Mouse (Mus musculus) forebrain, embryonic 15.5 days (tissue): ENCODE results near the gene Fam189a2. TPM values are rescaled to one million over a fixed set of nuclear protein-coding genes. Genes with fewer than 3 reads are reported as not detected.
A peak's percentile ranks its signal among the peaks of the same experiment; 100 is the strongest.

ENCODE experiments used
- ATAC-seq: fragments of 200-750 bp; cut with Nextera tagmentation; replicated peaks from 2 replicates; pipeline ENCODE4 v1.8.0; 2017; ENCODE audit warnings: mild to moderate bottlenecking, moderate TSS enrichment, moderate library complexity
- H3K27ac ChIP-seq: fragments of 300-500 bp; sonication (generic); replicated peaks from 2 replicates; pipeline ENCODE4 v1.5.1; 2015; ENCODE audit warnings: mild to moderate bottlenecking, inconsistent platforms
- H3K27me3 ChIP-seq: fragments of 300-500 bp; sonication (generic); 2 replicates; pipeline ENCODE4 v1.6.1; 2015; ENCODE audit warnings: inconsistent platforms
- H3K36me3 ChIP-seq: fragments of 300-500 bp; sonication (generic); 2 replicates; pipeline ENCODE4 v1.6.1; 2015; ENCODE audit warnings: mild to moderate bottlenecking, inconsistent platforms
- H3K4me1 ChIP-seq: fragments of 300-500 bp; sonication (generic); 2 replicates; pipeline ENCODE4 v1.6.1; 2015; ENCODE audit warnings: inconsistent platforms
- H3K4me2 ChIP-seq: fragments of 300-500 bp; sonication (generic); replicated peaks from 2 replicates; pipeline ENCODE4 v1.6.1; 2015; ENCODE audit warnings: mild to moderate bottlenecking, inconsistent platforms
- H3K4me3 ChIP-seq: fragments of 300-500 bp; sonication (generic); 2 replicates; pipeline ENCODE4 v1.5.1; 2015; ENCODE audit warnings: mild to moderate bottlenecking, inconsistent platforms
- H3K9ac ChIP-seq: fragments of 300-500 bp; sonication (generic); replicated peaks from 2 replicates; pipeline ENCODE4 v1.6.1; 2015; ENCODE audit warnings: mild to moderate bottlenecking, inconsistent platforms
- H3K9me3 ChIP-seq: fragments of 300-500 bp; sonication (generic); 2 replicates; pipeline ENCODE4 v1.6.1; 2016; ENCODE audit warnings: inconsistent platforms
- WGBS: fragments of 180-500 bp; shearing (Covaris S2); methylation state at CpG from one replicate; pipeline ENCODE4 v1.1.7; 2015; ENCODE audit warnings: mixed read lengths; 5-methylcytosine and 5-hydroxymethylcytosine counted together
- polyA plus RNA-seq: library from polyadenylated mRNA; unstranded; fragments of >200 nt; fragmentation: Nextera tagmentation; extraction: Ambion mirVana; gene quantifications from 2 replicates; pipeline ENCODE4 v1.2.1, GENCODE M21; 2015

Gene Fam189a2
- polyA plus RNA-seq, 1 experiment from 2014 or later, result 0.48 TPM

DNA sequence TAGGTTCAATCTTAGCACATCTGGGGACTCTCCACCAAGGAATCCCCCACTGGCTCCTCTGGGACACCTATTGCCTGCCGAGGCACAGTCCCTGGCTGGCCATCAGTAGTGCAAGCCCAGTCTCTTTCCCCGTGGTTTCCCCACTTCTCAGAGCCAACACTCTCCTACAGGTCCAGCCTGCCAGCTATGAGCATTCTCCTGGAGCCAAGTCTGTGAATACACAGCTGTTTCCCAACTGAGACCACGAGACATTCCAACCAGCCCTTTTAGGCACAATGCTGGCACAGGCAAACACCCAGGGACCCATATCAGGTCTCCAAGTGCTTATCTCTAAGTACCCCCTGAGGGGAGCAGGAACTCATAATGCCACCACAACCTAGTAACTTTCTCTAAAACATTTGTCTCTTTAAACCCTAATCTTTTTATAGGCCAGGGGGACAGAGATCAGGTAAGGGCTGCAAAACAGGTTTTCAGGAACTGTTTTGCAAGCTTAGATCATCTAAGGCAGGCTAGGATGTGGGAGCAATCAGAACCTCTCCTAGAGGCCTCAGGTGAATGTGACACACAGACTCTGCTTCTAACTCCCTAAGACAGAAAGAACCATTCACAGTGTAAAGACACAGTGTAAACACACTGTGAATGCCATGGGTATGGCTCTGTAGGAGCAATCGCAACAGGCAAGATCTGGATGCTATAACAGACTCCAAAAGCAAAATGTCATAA lies 23.0 kb downstream of the Fam189a2 start:
- no peaks in the 10 kb centered on the region for H3K4me1 ChIP-seq
- WGBS, result 84% methylated on average over 4 of the region's 4 CpGs
- no peak overlapping the region for H3K4me3 ChIP-seq
- no peaks in the 10 kb centered on the region for H3K27me3 ChIP-seq
- no peaks in the 10 kb centered on the region for H3K36me3 ChIP-seq
- ATAC-seq, result no peak
- no peak overlapping the region for H3K4me2 ChIP-seq
- no peaks in the 10 kb centered on the region for H3K9me3 ChIP-seq
- H3K27ac ChIP-seq, result no peak overlapping the region
- no peak overlapping the region for H3K9ac ChIP-seq

DNA sequence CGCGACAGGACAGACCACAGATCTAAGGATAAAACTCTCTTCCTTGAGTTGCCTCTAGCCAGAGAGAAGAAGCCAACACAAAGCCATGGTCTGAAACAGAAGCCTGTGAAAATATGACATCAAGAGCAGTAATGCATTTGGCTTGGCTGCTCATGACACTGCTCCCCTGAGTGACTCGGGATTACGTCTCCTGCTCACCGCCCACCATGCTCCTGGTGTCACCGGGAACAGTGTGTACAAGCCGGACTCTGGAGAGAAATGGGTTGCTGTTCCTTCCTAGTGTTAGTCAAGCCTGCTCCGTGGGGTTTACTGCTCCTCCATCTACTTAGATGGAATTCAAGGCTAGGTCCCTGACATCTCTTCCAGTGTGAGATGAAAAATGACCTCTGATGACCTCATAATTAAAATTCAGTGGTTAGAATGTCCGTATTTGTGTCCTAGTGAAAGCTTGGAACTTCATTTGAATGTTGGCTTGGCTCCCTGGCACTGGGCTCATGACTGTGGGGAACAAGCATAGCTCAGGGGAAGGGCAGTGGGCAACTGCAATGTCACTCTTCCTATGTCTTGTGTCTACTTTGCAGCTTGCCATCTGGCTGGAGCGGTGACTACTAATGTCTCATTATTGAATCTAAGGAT lies 23.7 kb downstream of the Fam189a2 start:
- Histone ChIP-seq H3K36me3 (no peaks in the 10 kb centered on the region), H3K4me1 (no peaks in the 10 kb centered on the region), H3K4me2 (no peak overlapping the region), H3K4me3 (no peak overlapping the region), H3K27me3 (no peaks in the 10 kb centered on the region), H3K9me3 (no peaks in the 10 kb centered on the region), H3K9ac (no peak overlapping the region), H3K27ac (no peak overlapping the region)
- 91% methylated on average over 10 of the region's 10 CpGs for WGBS
- ATAC-seq, result no peak

DNA sequence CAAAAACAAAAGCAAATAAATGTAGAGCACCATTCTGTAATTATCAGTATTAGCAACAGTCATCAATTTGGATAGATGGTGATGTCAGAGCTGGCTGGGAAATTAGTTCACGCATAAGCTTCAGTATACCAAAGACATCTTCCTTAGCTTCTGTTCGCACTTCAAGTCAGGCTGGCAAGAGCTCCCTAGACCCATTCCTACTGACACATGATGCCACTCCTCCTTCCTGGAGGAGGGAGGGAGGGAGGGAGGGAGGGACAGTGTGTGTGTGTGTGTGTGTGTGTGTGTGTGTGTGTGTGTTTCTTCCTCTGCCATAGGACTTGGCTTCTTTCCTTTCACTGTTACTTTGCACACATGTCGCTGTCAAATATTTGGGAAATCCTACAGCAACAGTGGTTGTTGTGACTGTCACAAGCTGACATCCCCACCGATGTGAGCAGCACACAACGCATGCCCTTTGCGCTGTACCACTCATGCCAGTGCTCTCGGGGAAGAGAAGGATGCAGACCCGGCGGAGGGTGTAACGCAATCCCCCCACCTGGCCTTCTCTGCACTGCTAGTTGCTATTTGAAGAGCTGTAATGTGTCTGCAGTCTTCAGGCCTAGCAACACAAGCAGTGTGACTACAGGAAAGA lies 34.9 kb downstream of the Fam189a2 start:
- Histone ChIP-seq H3K9ac (no peak overlapping the region), H3K27me3 (no peaks in the 10 kb centered on the region), H3K9me3 (no peaks in the 10 kb centered on the region), H3K4me1 (no peaks in the 10 kb centered on the region), H3K27ac (no peak overlapping the region), H3K36me3 (no peaks in the 10 kb centered on the region), H3K4me2 (no peak overlapping the region), H3K4me3 (no peak overlapping the region)
- ATAC-seq, result peak; percentile 91
- 60% methylated on average over 10 of the region's 10 CpGs for WGBS

DNA sequence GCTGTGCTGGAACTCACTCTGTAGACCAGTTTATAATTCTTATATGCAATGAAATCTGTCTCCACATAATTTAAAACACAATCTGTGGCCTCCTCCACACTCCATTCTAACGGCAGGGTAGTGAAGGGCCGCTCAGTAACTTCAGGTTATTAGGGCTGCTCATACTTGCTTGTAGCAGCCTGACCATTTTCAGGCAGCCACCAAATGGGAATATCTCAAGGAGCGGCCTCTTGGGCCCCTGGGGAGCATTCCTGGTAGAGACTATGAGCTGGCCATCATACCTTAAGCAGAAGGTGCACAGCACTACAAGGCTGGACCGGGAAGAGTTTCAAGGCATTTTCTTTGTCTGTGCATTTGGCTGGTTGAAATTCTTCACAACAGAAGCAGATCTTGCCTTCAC lies 42.7 kb downstream of the Fam189a2 start:
- H3K9ac ChIP-seq, result no peak overlapping the region
- no peaks in the 10 kb centered on the region for H3K9me3 ChIP-seq
- no peaks in the 10 kb centered on the region for H3K36me3 ChIP-seq
- no peak overlapping the region for H3K27ac ChIP-seq
- no peak for ATAC-seq
- no peaks in the 10 kb centered on the region for H3K27me3 ChIP-seq
- H3K4me3 ChIP-seq, result no peak overlapping the region
- 93% methylated on average over 4 of the region's 4 CpGs for WGBS
- H3K4me2 ChIP-seq, result no peak overlapping the region
- H3K4me1 ChIP-seq, result no peaks in the 10 kb centered on the region

DNA sequence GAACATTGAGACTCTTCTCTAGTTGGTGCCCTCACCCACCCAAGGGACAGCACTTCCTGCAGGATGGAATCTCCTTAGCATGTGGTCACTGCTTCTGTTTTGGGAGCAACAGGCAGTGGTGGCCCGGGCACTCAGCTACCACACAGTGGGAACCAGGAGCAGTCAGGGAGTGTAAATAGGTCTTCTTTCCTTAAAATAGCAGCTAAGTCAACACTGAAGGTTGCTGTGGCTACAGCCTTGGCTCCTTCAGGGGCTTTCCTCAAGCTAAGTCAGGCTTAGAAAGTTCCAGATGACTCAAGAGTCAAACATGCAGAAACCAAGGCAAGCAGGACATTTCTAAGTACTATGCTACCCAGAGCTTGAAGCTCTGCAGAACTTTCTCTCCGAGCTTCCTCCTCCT lies 43.5 kb downstream of the Fam189a2 start:
- Histone ChIP-seq H3K36me3 (no peaks in the 10 kb centered on the region), H3K9ac (no peak overlapping the region), H3K4me2 (no peak overlapping the region), H3K4me3 (no peak overlapping the region), H3K27ac (no peak overlapping the region), H3K27me3 (no peaks in the 10 kb centered on the region), H3K4me1 (no peaks in the 10 kb centered on the region), H3K9me3 (no peaks in the 10 kb centered on the region)
- no peak for ATAC-seq
- 74% methylated on average over 2 of the region's 2 CpGs for WGBS

DNA sequence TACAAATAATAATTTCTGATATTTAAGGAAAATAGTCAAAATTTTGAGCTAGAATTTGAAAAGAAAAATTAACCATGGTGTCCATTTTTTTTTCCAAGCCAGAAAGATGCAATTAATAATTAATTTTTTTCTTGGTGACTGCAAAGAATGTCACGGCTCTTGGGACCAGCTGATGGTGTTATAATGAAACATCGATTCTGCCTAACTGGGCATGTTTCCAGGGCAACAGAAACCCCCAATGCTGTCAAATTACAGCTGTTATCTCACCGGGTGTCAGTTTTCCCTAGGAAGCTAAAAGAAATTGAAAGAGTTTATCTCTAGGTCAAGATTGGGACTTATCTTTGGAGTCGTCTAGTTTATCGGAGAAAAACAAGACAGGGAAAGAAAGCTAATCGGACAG lies 46.6 kb downstream of the Fam189a2 start:
- 57% methylated on average over 6 of the region's 6 CpGs for WGBS

DNA sequence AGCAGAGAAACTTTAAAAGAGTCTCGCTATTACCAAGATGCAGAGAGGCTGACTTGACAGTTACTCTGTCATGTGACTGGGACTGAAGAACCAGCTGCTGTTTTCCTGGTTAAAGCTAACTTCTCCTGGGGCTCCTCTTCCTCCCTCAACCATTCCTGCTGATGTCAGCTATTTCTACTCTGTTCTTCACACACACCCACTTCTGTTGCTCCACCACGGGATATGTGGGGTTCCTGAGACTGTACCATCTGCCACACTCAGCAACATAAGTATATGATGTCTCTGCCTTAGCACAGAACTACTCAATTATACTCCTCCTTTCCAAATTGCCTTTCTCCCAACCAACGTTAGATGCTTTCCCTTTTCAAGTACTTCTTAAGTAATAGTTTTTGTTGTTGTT lies 50.2 kb downstream of the Fam189a2 start:
- Histone ChIP-seq H3K36me3 (no peaks in the 10 kb centered on the region), H3K4me3 (no peak overlapping the region), H3K4me1 (no peaks in the 10 kb centered on the region), H3K27me3 (no peaks in the 10 kb centered on the region), H3K4me2 (no peak overlapping the region), H3K27ac (no peak overlapping the region), H3K9me3 (no peaks in the 10 kb centered on the region), H3K9ac (no peak overlapping the region)
- 78% methylated on average over 3 of the region's 3 CpGs for WGBS
- no peak for ATAC-seq

More for the DNA sequence above, 46.6 kb downstream of the Fam189a2 start:
- Histone ChIP-seq H3K4me3 (no peak overlapping the region), H3K9ac (no peak overlapping the region), H3K27ac (no peak overlapping the region), H3K36me3 (no peaks in the 10 kb centered on the region), H3K27me3 (no peaks in the 10 kb centered on the region), H3K4me1 (no peaks in the 10 kb centered on the region), H3K9me3 (no peaks in the 10 kb centered on the region), H3K4me2 (no peak overlapping the region)
- ATAC-seq, result no peak

DNA sequence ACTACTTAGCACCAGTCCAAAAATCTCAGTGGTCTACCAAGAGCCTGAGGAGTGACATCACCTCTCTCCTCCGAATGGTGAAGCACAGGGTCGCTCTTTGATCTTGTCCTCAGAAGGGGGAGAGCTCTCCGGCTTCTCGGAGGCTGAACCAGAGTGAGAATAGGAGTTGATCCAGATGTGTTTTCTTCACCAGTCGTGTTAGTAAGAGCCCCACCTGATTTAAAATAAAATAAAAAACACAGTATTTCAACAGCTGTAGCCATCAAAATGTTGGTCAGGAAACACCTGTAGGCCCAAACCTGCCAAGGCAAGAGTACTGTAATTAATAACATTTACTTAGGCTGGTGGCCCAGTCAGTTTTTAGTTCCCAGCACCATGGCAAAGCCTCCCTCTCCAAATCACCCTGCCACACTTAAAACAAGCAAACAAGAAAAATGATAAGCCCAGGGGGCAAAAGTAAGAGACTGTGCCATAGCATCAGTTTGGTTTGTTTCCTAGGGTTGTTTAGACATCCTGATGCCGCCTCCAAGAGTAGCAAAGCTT lies 52.8 kb downstream of the Fam189a2 start:
- Histone ChIP-seq H3K4me2 (no peak overlapping the region), H3K4me3 (no peak overlapping the region), H3K27ac (no peak overlapping the region), H3K4me1 (peaks cover 5% of the 10 kb centered on the region), H3K27me3 (no peaks in the 10 kb centered on the region), H3K9ac (no peak overlapping the region), H3K36me3 (no peaks in the 10 kb centered on the region), H3K9me3 (no peaks in the 10 kb centered on the region)
- ATAC-seq, result no peak
- WGBS, result 78% methylated on average over 6 of the region's 6 CpGs

DNA sequence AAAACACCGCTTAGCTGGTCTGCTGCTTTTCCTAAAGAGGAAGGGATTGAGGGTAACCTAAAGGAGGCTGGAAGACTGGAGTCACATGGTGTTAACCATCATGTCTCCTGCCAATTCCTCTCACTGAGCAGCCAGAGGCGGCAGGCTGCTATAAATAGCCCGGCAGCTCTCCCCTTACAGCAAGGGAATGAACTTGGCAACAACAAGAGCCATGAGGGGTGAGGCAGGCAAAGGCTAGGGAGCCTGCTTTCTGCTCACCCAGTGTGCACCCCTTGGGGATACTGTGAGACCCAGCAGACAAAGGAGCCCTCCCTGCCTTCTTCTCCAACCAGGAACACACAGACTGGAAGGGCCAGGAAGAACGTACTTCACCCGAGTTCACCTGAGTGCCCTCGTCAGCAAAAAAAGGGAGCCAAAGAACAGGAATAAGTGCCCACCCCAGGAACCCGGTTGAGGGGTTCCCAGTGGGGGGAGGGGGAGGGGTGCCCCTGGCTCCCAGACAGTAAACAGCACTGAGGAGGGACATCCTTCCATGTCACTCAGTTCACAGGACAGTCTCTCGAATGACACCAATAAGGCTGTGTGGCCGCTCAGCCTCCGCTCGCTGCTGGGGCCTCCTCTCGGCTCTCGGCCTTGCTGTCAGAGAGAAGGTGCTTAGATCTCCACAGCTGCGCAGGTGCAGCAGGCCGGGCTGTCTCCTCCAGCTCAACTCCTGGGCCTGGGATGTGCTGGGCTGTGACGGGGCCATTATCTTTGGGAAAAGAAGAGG lies 57.8 kb downstream of the Fam189a2 start:
- no peak overlapping the region for H3K4me2 ChIP-seq
- H3K36me3 ChIP-seq, result no peaks in the 10 kb centered on the region
- WGBS, result 60% methylated on average over 16 of the region's 16 CpGs
- peak; percentile 90 for ATAC-seq
- 0 out of 2 replicates have a peak overlapping the region, but pooled peaks have one; percentile 7 for H3K9ac ChIP-seq
- 0 out of 2 replicates have a peak overlapping the region, but pooled peaks have one; percentile 8 for H3K27ac ChIP-seq
- no peaks in the 10 kb centered on the region for H3K9me3 ChIP-seq
- no peaks in the 10 kb centered on the region; the same call in 1 of the 2 replicates for H3K27me3 ChIP-seq
- H3K4me3 ChIP-seq, result no peak overlapping the region
- peaks cover 12% of the 10 kb centered on the region for H3K4me1 ChIP-seq

DNA sequence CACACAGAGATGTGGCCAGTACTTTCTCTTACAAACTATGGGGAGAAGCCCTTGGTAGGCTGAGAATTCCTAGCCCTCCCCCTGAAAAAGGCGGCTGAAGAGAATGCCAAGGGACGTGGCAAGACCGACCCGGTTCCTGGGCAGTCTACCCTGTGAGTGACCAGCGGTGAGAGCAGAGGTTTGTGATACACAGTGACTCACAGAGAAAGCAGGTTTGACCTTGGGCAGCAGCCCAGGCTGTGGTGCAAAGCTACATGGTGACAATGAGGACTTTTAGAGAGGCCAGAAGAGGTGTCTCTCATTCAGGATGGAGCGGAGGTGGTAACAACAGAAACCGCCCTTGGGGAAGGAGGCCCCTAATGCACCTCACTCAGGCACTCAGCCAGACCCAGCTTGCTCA lies 59.4 kb downstream of the Fam189a2 start:
- Histone ChIP-seq H3K9ac (no peak overlapping the region), H3K9me3 (no peaks in the 10 kb centered on the region), H3K27ac (no peak overlapping the region), H3K4me3 (no peak overlapping the region), H3K4me2 (no peak overlapping the region), H3K4me1 (peaks cover 12% of the 10 kb centered on the region), H3K27me3 (no peaks in the 10 kb centered on the region; the same call in 1 of the 2 replicates), H3K36me3 (no peaks in the 10 kb centered on the region)
- WGBS, result 96% methylated on average over 7 of the region's 7 CpGs
- ATAC-seq, result no peak

DNA sequence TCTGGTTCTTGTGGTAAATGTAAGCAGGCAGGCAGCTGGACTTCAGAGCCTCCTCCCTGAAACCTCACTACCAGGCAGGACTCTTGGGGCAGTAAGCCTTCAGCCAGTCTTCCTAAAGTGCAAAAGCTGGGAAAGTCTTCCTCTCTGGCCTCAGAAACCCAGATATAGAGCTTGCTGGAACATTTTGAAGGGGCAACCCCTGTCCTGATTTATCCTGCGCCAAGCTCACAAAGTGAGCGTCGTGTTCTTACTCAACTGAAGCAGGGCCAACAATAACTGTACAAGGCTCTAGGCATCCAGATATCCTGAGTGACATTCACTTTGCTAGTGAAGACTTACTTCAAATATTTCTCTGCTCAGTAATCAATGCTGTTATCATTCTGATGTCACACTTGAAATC lies 60.4 kb downstream of the Fam189a2 start:
- no peaks in the 10 kb centered on the region for H3K36me3 ChIP-seq
- no peak overlapping the region for H3K9ac ChIP-seq
- no peak for ATAC-seq
- no peak overlapping the region for H3K27ac ChIP-seq
- H3K9me3 ChIP-seq, result no peaks in the 10 kb centered on the region
- WGBS, result 95% methylated on average over 3 of the region's 3 CpGs
- no peaks in the 10 kb centered on the region; the same call in 1 of the 2 replicates for H3K27me3 ChIP-seq
- peaks cover 12% of the 10 kb centered on the region for H3K4me1 ChIP-seq
- H3K4me2 ChIP-seq, result no peak overlapping the region
- no peak overlapping the region for H3K4me3 ChIP-seq

DNA sequence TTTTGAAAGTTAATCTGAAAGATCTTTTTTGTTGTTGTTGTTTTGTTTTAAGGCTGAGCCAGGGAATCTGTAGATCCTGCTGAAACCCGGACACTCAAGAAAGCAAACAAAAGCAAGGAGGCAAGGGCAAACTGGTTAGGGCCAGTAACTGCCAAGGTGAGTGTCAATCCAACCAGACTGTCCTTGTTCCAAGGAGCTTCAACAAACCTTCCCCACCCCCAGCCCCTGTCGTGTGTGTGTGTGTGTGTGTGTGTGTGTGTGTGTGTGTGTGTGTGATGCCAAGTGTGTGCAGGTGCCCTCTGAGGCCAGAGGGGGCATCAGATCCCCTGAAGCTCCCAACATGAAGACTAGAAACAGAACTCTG lies 62.0 kb downstream of the Fam189a2 start:
- Histone ChIP-seq H3K27me3 (no peaks in the 10 kb centered on the region; the same call in 1 of the 2 replicates), H3K27ac (no peak overlapping the region), H3K4me1 (peaks cover 12% of the 10 kb centered on the region), H3K4me3 (no peak overlapping the region), H3K36me3 (no peaks in the 10 kb centered on the region), H3K4me2 (no peak overlapping the region), H3K9ac (no peak overlapping the region), H3K9me3 (no peaks in the 10 kb centered on the region)
- 75% methylated on average over 2 of the region's 2 CpGs for WGBS
- ATAC-seq, result no peak
